Mouse (Mus musculus) liver, embryonic 14.5 days (tissue): ENCODE results near the gene U2af1.

Source experiments
- CTCF ChIP-seq: IDR thresholded peaks from 2 replicates; pipeline ENCODE4 v1.5.1; 2016; ENCODE audit warnings: antibody characterized with exemption, low read depth, control low read depth
- EP300 ChIP-seq: IDR thresholded peaks from 2 replicates; pipeline ENCODE4 v1.6.1; 2016; ENCODE audit warnings: antibody characterized with exemption, low read depth

- TF ChIP-seq CTCF: no peak
- no peak for TF ChIP-seq EP300
Observed at GRCm38 (mm10) chr17:31598593-31598992, 60.1 kb downstream of the U2af1 start.
